Mouse (Mus musculus): ENCODE data around the gene Kirrel2. TPM values are rescaled to one million over a fixed set of nuclear protein-coding genes. Genes with fewer than 3 reads are reported as not detected.
"Not testable (repeated sequence)": the region's sequence is repeated elsewhere in the genome, so short reads cannot be mapped to it uniquely, and the experiment has no call there.

Gene Kirrel2
- polyA plus RNA-seq, 1 experiment from 2014 or later = 1.1 TPM

- Histone ChIP-seq H3K27me3 (replicated peaks; ENCODE audit: control insufficient read depth, insufficient read depth, low read length) (peaks cover 4% of the 10 kb centered on the region; the same call in 1 of the 2 replicates), H3K9ac (ENCODE audit: low read depth, low read length) (no peak overlapping the region), H3K9me3 (ENCODE audit: control insufficient read depth, low read length) (no peaks in the 10 kb centered on the region), H3K36me3 (ENCODE audit: control insufficient read depth, insufficient read depth, low read length) (no peaks in the 10 kb centered on the region), H3K27ac (ENCODE audit: low read length) (no peak overlapping the region), H3K4me3 (ENCODE audit: low read length) (peak overlapping the region; percentile 33), H3K4me1 (ENCODE audit: control insufficient read depth, insufficient read depth, low read length) (peaks cover 8% of the 10 kb centered on the region), H3K4me2 (ENCODE audit: low read depth, low read length) (peak overlapping the region; percentile 55)
- no peak for ATAC-seq
- 7% methylated on average over 32 of the region's 32 CpGs for WGBS
These were observed 20.2 kb upstream of the Kirrel2 start for GRCm38 (mm10) chr7:30477415-30478381.

- H3K4me2 ChIP-seq (ENCODE audit: low read depth, low read length); H3K4me3 ChIP-seq (ENCODE audit: low read length); H3K9ac ChIP-seq (ENCODE audit: low read depth, low read length); H3K4me1 ChIP-seq (ENCODE audit: control insufficient read depth, insufficient read depth, low read length); H3K36me3 ChIP-seq (ENCODE audit: control insufficient read depth, insufficient read depth, low read length); H3K9me3 ChIP-seq (ENCODE audit: control insufficient read depth, low read length); H3K27ac ChIP-seq (ENCODE audit: low read length); H3K27me3 ChIP-seq (replicated peaks; ENCODE audit: control insufficient read depth, insufficient read depth, low read length); ATAC-seq: not testable (repeated sequence)
- 86% methylated on average over 7 of the region's 7 CpGs for WGBS
These were observed 18.6 kb upstream of the Kirrel2 start for GRCm38 (mm10) chr7:30476136-30476535.

GRCm38 (mm10) chr7:30474999-30475398, 17.5 kb upstream of the Kirrel2 start:
- WGBS = 47% methylated on average over 4 of the region's 4 CpGs
- H3K36me3 ChIP-seq (ENCODE audit: control insufficient read depth, insufficient read depth, low read length) = no peaks in the 10 kb centered on the region
- H3K27ac ChIP-seq (ENCODE audit: low read length) = peak overlapping the region; percentile 34; the same call in 1 of the 2 replicates
- no peak overlapping the region for H3K9ac ChIP-seq (ENCODE audit: low read depth, low read length)
- no peak overlapping the region for H3K4me2 ChIP-seq (ENCODE audit: low read depth, low read length)
- H3K9me3 ChIP-seq (ENCODE audit: control insufficient read depth, low read length) = no peaks in the 10 kb centered on the region
- ATAC-seq = peak; percentile 94
- H3K27me3 ChIP-seq (replicated peaks; ENCODE audit: control insufficient read depth, insufficient read depth, low read length) = no peaks in the 10 kb centered on the region
- peaks cover 8% of the 10 kb centered on the region for H3K4me1 ChIP-seq (ENCODE audit: control insufficient read depth, insufficient read depth, low read length)
- H3K4me3 ChIP-seq (ENCODE audit: low read length) = no peak overlapping the region

GRCm38 (mm10) chr7:30472411-30472810, 14.9 kb upstream of the Kirrel2 start:
- no peak for ATAC-seq
- Histone ChIP-seq H3K9ac (ENCODE audit: low read depth, low read length) (no peak overlapping the region), H3K36me3 (ENCODE audit: control insufficient read depth, insufficient read depth, low read length) (no peaks in the 10 kb centered on the region)

GRCm38 (mm10) chr7:30464816-30465300, 7.4 kb upstream of the Kirrel2 start:
- no peaks in the 10 kb centered on the region for H3K36me3 ChIP-seq (ENCODE audit: control insufficient read depth, insufficient read depth, low read length)
- WGBS = 11% methylated on average over 6 of the region's 6 CpGs
- no peak for ATAC-seq
- H3K27ac ChIP-seq (ENCODE audit: low read length) = no peak overlapping the region
- H3K27me3 ChIP-seq (replicated peaks; ENCODE audit: control insufficient read depth, insufficient read depth, low read length) = peaks cover 60% of the 10 kb centered on the region
- no peak overlapping the region for H3K4me2 ChIP-seq (ENCODE audit: low read depth, low read length)
- H3K4me3 ChIP-seq (ENCODE audit: low read length) = no peak overlapping the region
- no peak overlapping the region for H3K9ac ChIP-seq (ENCODE audit: low read depth, low read length)
- no peaks in the 10 kb centered on the region; the same call in 1 of the 2 replicates for H3K4me1 ChIP-seq (ENCODE audit: control insufficient read depth, insufficient read depth, low read length)
- H3K9me3 ChIP-seq (ENCODE audit: control insufficient read depth, low read length) = no peaks in the 10 kb centered on the region

More at GRCm38 (mm10) chr7:30472411-30472810, 14.9 kb upstream of the Kirrel2 start:
- no peak overlapping the region for H3K4me2 ChIP-seq (ENCODE audit: low read depth, low read length)
- H3K27ac ChIP-seq (ENCODE audit: low read length) = no peak overlapping the region
- 0 out of 2 replicates have a peak, but pooled peaks cover under 1% of the 10 kb centered on the region for H3K4me1 ChIP-seq (ENCODE audit: control insufficient read depth, insufficient read depth, low read length)
- no peak overlapping the region for H3K4me3 ChIP-seq (ENCODE audit: low read length)
- 56% methylated on average over 5 of the region's 5 CpGs for WGBS
- H3K27me3 ChIP-seq (replicated peaks; ENCODE audit: control insufficient read depth, insufficient read depth, low read length) = peaks cover 3% of the 10 kb centered on the region; the same call in 1 of the 2 replicates
- no peaks in the 10 kb centered on the region for H3K9me3 ChIP-seq (ENCODE audit: control insufficient read depth, low read length)

GRCm38 (mm10) chr7:30463996-30464395, 6.5 kb upstream of the Kirrel2 start:
- no peak overlapping the region for H3K4me3 ChIP-seq (ENCODE audit: low read length)
- H3K4me1 ChIP-seq (ENCODE audit: control insufficient read depth, insufficient read depth, low read length) = no peaks in the 10 kb centered on the region; the same call in 1 of the 2 replicates
- WGBS = 23% methylated on average over 4 of the region's 4 CpGs
- H3K27me3 ChIP-seq (replicated peaks; ENCODE audit: control insufficient read depth, insufficient read depth, low read length) = peaks cover 68% of the 10 kb centered on the region
- no peaks in the 10 kb centered on the region for H3K36me3 ChIP-seq (ENCODE audit: control insufficient read depth, insufficient read depth, low read length)
- H3K9me3 ChIP-seq (ENCODE audit: control insufficient read depth, low read length) = no peaks in the 10 kb centered on the region
- ATAC-seq = no peak
- no peak overlapping the region for H3K9ac ChIP-seq (ENCODE audit: low read depth, low read length)
- H3K27ac ChIP-seq (ENCODE audit: low read length) = no peak overlapping the region
- H3K4me2 ChIP-seq (ENCODE audit: low read depth, low read length) = no peak overlapping the region

GRCm38 (mm10) chr7:30463568-30463967, 6.1 kb upstream of the Kirrel2 start:
- WGBS = 38% methylated on average over 7 of the region's 7 CpGs
- no peak overlapping the region for H3K27ac ChIP-seq (ENCODE audit: low read length)
- H3K9ac ChIP-seq (ENCODE audit: low read depth, low read length) = no peak overlapping the region
- no peak for ATAC-seq
- no peak overlapping the region for H3K4me3 ChIP-seq (ENCODE audit: low read length)
- H3K4me2 ChIP-seq (ENCODE audit: low read depth, low read length) = no peak overlapping the region
- H3K27me3 ChIP-seq (replicated peaks; ENCODE audit: control insufficient read depth, insufficient read depth, low read length) = peaks cover 73% of the 10 kb centered on the region
- no peaks in the 10 kb centered on the region; the same call in 1 of the 2 replicates for H3K4me1 ChIP-seq (ENCODE audit: control insufficient read depth, insufficient read depth, low read length)
- no peaks in the 10 kb centered on the region for H3K36me3 ChIP-seq (ENCODE audit: control insufficient read depth, insufficient read depth, low read length)
- H3K9me3 ChIP-seq (ENCODE audit: control insufficient read depth, low read length) = no peaks in the 10 kb centered on the region

- no peaks in the 10 kb centered on the region for H3K9me3 ChIP-seq (ENCODE audit: control insufficient read depth, low read length)
- no peak for ATAC-seq
- H3K4me1 ChIP-seq (ENCODE audit: control insufficient read depth, insufficient read depth, low read length) = 0 out of 2 replicates have a peak, but pooled peaks cover 4% of the 10 kb centered on the region
- no peak overlapping the region for H3K27ac ChIP-seq (ENCODE audit: low read length)
- no peak overlapping the region for H3K4me3 ChIP-seq (ENCODE audit: low read length)
- no peak overlapping the region for H3K9ac ChIP-seq (ENCODE audit: low read depth, low read length)
- H3K4me2 ChIP-seq (ENCODE audit: low read depth, low read length) = no peak overlapping the region
- peaks cover 81% of the 10 kb centered on the region for H3K27me3 ChIP-seq (replicated peaks; ENCODE audit: control insufficient read depth, insufficient read depth, low read length)
- no peaks in the 10 kb centered on the region for H3K36me3 ChIP-seq (ENCODE audit: control insufficient read depth, insufficient read depth, low read length)
- WGBS = 42% methylated on average over 6 of the region's 6 CpGs
These were observed 2.0 kb upstream of the Kirrel2 start for GRCm38 (mm10) chr7:30459484-30459883.

- 1% methylated on average over 31 of the region's 31 CpGs for WGBS
- ATAC-seq = no peak
- Histone ChIP-seq H3K27ac (ENCODE audit: low read length) (no peak overlapping the region), H3K4me3 (ENCODE audit: low read length) (peak overlapping the region; percentile 23), H3K9ac (ENCODE audit: low read depth, low read length) (peak overlapping the region; percentile 10; the same call in 1 of the 2 replicates), H3K36me3 (ENCODE audit: control insufficient read depth, insufficient read depth, low read length) (no peaks in the 10 kb centered on the region), H3K27me3 (replicated peaks; ENCODE audit: control insufficient read depth, insufficient read depth, low read length) (peaks cover 90% of the 10 kb centered on the region), H3K4me2 (ENCODE audit: low read depth, low read length) (peak overlapping the region; percentile 28), H3K4me1 (ENCODE audit: control insufficient read depth, insufficient read depth, low read length) (peaks cover 6% of the 10 kb centered on the region; the same call in 1 of the 2 replicates), H3K9me3 (ENCODE audit: control insufficient read depth, low read length) (no peaks in the 10 kb centered on the region)
These were observed 420 bp downstream of the Kirrel2 start for GRCm38 (mm10) chr7:30456911-30457628.
